Mouse (Mus musculus): ENCODE data around the gene Colq.

DNA sequence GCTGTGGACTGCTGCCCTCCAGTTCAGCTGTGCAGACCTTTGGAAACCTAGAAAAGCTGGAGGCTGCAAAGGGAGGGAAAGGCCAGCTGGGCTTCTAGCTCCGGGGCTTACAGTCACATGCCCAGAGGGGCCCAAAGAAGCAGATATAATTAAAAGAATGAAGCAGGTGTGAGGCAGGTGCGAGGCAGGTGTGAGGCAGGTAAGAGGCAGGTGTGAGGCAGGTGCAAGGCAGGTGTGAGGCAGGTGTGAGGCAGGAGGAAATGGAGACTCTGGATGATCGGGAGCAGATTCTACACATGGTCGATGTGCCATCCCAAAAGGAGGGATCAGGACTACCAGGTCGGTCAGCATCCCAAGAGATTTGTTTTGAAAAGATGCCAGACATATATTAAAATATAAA is 19.7 kb downstream of the Colq start:
- TF ChIP-seq CTCF (IDR thresholded peaks at IDR 0.05; ENCODE audit: insufficient read depth, low read length) = no peak
- TF ChIP-seq POLR2A (IDR thresholded peaks at IDR 0.05; ENCODE audit: borderline replicate concordance, extremely low read depth, low read depth, low read length) = no peak

Measured in lung, adult 2 months (tissue).